Mouse (Mus musculus) embryonic fibroblast, embryonic 13.5 days (primary cell): ENCODE measurements at regions not wholly inside any gene's neighbourhood (a gene's known extent, or its start where the extent isn't known, plus 50 kb on each side); places are given as distances from the start of the nearest gene placed in this dataset.
"Not testable (repeated sequence)": the region's sequence is repeated elsewhere in the genome, so short reads cannot be mapped to it uniquely, and the experiment has no call there.

Source experiments
- H3K27ac ChIP-seq: 2 replicates; pipeline ENCODE4 v1.5.1; 2012; ENCODE audit warnings: low read length, control low read depth, inconsistent platforms; ENCODE audit not compliant: insufficient read depth
- H3K4me1 ChIP-seq: 2 replicates; pipeline ENCODE4 v1.6.1; 2011; ENCODE audit warnings: low read length; ENCODE audit not compliant: control insufficient read depth, insufficient read depth
- H3K4me3 ChIP-seq: 2 replicates; pipeline ENCODE4 v1.5.1; 2011; ENCODE audit warnings: mild to moderate bottlenecking, control low read depth, low read length; ENCODE audit not compliant: insufficient read depth
- CTCF ChIP-seq: IDR thresholded peaks from 2 replicates; pipeline ENCODE4 v1.5.1; 2011; ENCODE audit warnings: mild to moderate bottlenecking, control low read depth, low read length, moderate library complexity, borderline replicate concordance; ENCODE audit not compliant: insufficient read depth
- POLR2A ChIP-seq: IDR thresholded peaks from 2 replicates; pipeline ENCODE4 v1.6.1; 2011; ENCODE audit warnings: low read depth, mild to moderate bottlenecking, control low read depth, low read length, moderate library complexity

DNA sequence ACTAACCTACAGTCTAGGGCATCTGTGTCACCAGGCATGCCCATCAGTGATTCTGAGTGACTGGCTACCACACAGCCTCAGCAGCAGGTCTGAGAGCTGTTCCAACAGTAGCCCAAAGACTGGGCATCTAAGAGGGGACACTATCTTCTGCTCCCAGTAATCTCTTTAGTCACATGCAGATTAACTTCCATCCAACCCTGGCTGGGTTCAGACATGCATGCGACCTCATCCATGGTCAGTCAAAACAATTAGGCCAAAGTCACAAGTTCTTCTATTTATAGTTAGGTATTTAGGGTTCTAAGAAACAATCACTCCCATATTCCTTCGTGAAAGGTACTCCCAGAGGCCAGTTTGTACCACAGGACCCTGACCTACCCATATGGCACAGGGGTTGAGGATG, 138.2 kb upstream of the Teddm2 start:
- no peak overlapping the region for H3K27ac ChIP-seq
- TF ChIP-seq POLR2A (no peak), CTCF (no peak)
- no peak overlapping the region for H3K4me3 ChIP-seq
- H3K4me1 ChIP-seq = no peaks in the 10 kb centered on the region

DNA sequence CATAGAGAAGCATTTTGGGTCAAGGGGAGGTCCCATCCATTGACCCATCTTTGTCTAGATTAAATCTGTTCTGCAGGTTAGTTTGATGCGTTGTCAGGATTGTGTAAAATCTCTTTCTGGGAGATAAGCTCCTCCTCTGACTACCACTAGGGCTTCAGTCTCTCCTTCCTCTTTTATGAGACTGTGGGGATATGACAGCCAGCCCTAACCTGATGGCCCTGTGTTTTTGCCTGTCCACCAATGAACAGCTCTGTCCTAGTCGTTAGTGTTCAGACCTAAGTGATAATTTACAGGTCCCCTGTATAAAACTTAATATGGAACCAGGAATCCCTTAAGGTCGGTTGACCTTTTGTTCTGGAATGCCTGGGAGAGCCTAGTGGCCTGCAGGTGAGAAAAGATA, 140.9 kb upstream of the Teddm2 start:
- no peak overlapping the region for H3K4me3 ChIP-seq
- H3K4me1 ChIP-seq = no peaks in the 10 kb centered on the region
- no peak overlapping the region for H3K27ac ChIP-seq
- TF ChIP-seq POLR2A = no peak
- TF ChIP-seq CTCF = no peak

DNA sequence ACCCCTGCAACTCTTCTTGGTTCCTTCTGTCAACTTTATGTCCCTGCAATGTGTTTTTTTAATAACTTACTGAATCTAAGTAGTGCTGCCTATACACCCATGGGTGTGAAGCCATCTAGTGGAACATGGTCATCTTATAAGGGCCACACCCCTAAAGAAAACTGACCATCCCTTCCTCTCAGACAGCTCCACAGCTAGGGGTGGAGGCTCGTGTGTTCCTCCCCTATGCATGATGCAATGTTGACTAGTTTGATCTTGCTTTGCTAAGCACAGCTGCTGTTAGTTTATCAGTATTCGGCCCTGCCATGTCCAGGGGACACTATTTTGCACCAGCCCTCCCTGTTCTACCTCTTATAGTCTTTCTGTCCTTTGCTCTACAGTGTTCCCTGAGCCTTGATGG, 142.9 kb upstream of the Teddm2 start:
- Histone ChIP-seq H3K27ac (no peak overlapping the region), H3K4me3 (no peak overlapping the region), H3K4me1 (no peaks in the 10 kb centered on the region)
- TF ChIP-seq CTCF (no peak), POLR2A (no peak)

DNA sequence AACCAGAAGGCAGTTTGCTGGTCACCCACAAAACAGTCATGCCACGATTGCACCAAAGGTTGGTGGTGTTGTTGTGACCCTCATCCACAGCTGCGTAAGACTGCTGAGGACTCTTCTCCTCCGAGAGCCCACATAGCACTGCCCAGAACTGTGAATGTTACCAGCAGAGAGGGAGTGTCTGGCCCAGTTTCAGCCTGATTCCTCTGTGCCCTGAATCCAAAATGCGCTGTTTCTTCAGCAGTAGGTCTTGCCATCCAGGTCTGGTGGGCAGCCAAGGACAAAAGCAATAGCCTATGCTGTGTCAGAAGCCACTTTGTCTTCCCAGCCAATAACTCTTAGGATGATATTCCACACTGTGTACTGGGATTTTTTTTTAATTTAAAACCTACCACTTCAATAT, 144.7 kb upstream of the Teddm2 start:
- TF ChIP-seq POLR2A (no peak), CTCF (no peak)
- Histone ChIP-seq H3K4me1 (no peaks in the 10 kb centered on the region), H3K4me3 (no peak overlapping the region), H3K27ac (no peak overlapping the region)

DNA sequence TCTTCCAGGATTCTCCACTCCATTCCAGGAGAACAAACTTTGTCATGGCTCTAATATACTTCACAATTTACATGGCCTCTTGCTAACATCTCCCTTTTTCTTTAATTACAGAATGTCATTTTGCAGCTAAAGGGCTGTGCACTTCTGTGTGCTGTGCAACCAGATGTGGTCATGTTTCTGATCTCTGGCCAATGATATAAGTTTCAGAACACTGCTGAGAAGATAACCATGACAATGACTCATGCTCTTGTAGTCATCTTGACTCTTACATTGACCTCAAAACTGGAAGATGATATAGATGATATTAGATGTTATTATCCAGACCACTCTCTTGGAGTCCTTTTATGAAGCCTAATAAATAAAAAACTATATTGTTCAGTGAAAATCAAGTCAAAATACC, 145.9 kb upstream of the Teddm2 start:
- TF ChIP-seq CTCF (no peak), POLR2A (no peak)

DNA sequence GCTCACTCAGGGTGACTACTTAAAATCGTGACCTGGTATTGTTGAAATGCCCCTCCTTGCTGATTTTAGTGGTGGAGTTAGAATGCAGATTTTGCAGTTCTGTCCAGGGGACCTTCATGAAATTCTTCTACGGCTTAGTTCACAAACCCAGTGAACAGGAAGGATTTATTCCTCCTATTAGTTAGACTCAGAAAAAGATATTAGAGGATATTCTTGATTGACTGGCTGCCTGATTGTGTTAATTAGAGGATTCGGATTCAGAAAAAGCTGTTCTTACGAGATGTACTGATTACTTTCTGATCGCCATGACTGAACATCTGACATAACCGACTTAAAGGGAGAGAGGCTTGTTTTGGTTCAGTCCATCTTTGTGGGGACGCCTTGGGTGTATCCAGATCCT, 147.3 kb upstream of the Zfp648 start:
- Histone ChIP-seq H3K27ac (no peak overlapping the region), H3K4me1 (no peaks in the 10 kb centered on the region), H3K4me3 (no peak overlapping the region)
- TF ChIP-seq POLR2A (no peak), CTCF (no peak)

More for the DNA sequence above, 145.9 kb upstream of the Teddm2 start:
- no peaks in the 10 kb centered on the region for H3K4me1 ChIP-seq
- H3K27ac ChIP-seq = no peak overlapping the region
- no peak overlapping the region for H3K4me3 ChIP-seq

DNA sequence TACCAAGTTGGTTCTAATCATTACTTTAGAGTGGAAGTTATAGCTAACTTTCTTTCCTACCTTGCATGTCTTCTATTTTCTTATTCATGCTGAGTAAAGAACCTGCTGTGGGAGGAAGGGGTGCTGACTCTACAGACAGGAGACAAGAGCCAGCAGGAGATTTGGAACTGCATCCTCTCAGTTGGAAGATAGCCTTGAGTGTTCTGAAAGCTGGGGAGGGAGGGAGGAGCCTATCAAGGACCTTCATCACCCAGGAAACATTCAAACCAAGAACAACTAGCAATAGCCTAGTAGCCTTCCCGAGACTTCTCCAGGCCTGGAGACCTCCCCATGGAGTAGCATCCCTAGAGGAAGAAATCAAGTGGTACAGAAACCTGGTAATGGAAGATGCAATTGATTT, 146.1 kb upstream of the Zfp648 start:
- TF ChIP-seq POLR2A (no peak), CTCF (no peak)
- Histone ChIP-seq H3K4me3 (no peak overlapping the region), H3K27ac (no peak overlapping the region), H3K4me1 (no peaks in the 10 kb centered on the region)

DNA sequence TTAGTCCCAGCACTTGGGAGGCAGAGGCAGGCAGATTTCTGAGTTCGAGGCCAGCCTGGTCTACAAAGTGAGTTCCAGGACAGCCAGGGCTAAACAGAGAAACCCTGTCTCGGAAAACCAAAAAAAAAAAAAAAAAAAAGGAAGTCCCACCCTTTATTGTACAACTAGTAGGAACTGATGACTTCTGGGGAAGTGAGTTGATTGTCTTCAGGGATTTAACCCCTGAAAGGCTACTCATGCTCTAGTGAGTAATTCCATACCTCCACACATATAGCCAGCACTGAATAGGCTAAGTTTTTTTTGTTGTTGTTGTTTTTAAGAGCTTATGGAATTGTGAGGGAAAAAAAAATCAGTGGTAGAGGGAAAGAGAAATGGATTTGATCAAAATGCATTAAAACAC, 139.6 kb upstream of the Zfp648 start:
- not testable (repeated sequence) for H3K4me1 ChIP-seq, H3K27ac ChIP-seq, H3K4me3 ChIP-seq

DNA sequence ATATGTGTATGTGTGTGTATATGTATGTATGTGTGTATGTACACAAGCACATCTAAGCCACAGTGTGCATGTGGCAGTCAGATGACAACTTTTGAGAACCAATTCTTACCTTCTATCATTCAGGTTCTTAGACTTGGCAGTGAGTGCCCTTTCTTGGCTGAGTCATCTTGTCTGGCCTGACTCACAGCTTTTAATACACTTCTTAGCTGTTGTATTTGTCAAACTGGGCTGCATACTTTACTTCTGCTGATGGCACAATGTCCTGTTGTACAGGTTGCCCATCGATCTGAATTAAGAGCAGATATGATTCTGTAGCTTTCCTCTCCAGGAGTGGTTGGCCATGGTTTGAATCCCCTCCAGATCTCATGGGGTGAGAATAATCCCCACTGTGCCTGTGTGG, 139.1 kb upstream of the Zfp648 start:
- TF ChIP-seq CTCF = no peak
- TF ChIP-seq POLR2A = no peak
- H3K4me1 ChIP-seq = no peaks in the 10 kb centered on the region; the same call in 1 of the 2 replicates
- H3K4me3 ChIP-seq = no peak overlapping the region
- H3K27ac ChIP-seq = no peak overlapping the region

DNA sequence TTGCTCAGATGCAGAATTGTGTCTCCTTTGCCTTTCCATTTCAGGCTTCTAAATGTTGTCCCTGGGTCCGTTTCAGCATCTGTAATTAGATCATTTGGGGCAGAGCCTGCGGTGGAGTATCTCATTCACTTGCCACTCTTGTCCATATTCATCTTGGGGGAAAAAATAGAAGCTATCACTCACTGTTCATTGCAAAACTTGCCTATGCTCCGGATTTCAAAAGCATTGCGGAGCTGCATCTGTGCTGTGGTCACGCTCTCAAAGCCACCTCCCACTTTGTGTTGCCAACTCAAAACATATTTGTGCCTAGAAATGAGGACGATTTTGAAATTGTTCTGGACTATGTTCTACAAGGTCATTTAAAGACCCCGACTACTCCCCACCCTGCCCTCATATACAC, 138.3 kb upstream of the Zfp648 start:
- Histone ChIP-seq H3K27ac (no peak overlapping the region), H3K4me3 (no peak overlapping the region), H3K4me1 (no peaks in the 10 kb centered on the region; the same call in 1 of the 2 replicates)
- no peak for TF ChIP-seq CTCF
- no peak for TF ChIP-seq POLR2A

DNA sequence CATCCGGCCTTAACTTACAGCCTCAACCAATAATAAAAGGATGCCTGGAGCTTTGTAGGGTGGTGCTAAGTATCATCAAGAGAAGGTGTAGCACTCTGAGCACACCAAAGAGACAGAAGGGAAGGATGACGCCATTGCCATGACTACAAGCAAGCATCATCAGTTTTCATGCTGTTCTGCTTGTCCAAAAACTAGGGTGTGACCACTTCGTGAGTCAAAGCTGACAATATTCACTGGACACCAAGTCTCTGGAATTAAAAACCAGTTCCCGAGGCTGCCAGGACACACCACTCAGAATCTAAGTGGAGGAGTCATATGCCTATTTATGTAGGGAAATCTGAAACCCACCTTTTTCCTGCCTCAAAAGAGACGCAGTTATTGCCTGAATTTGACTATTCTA, 136.4 kb upstream of the Zfp648 start:
- H3K4me3 ChIP-seq = no peak overlapping the region
- peak overlapping the region; percentile 62; the same call in 1 of the 2 replicates for H3K27ac ChIP-seq
- H3K4me1 ChIP-seq = no peaks in the 10 kb centered on the region; the same call in 1 of the 2 replicates
- TF ChIP-seq POLR2A = no peak
- no peak for TF ChIP-seq CTCF
